Mouse (Mus musculus) heart, embryonic 14.5 days (tissue): ENCODE measurements around the gene Acot7. TPM values are rescaled to one million over a fixed set of nuclear protein-coding genes. Genes with fewer than 3 reads are reported as not detected.

Source experiments
- ATAC-seq: fragments of 200-750 bp; cut with Nextera tagmentation; 2 replicates; pipeline ENCODE4 v1.8.0; 2017; ENCODE audit warnings: low read depth, moderate TSS enrichment; ENCODE audit not compliant: insufficient number of reproducible peaks, insufficient read depth, low FRiP score
- H3K27ac ChIP-seq, 2 experiments: fragments of 200-500 bp in 1 of 2; fragments of 300-500 bp in 1 of 2; sonication (generic) in 1 of 2; replicated peaks in 1 of 2; 2 replicates each; pipeline ENCODE4 v1.5.1; 2012 to 2014; ENCODE audit warnings: low read depth in 2 of 2, low read length in 2 of 2, control low read depth in 1 of 2, mild to moderate bottlenecking in 1 of 2, mixed read lengths in 1 of 2; ENCODE audit not compliant: control insufficient read depth in 1 of 2, insufficient read depth in 1 of 2
- H3K27me3 ChIP-seq: fragments of 300-500 bp; sonication (generic); 2 replicates; pipeline ENCODE4 v1.6.1; 2014; ENCODE audit warnings: mild to moderate bottlenecking, low read length, control low read depth; ENCODE audit not compliant: control insufficient read depth, insufficient read depth
- H3K36me3 ChIP-seq: fragments of 300-500 bp; sonication (generic); 2 replicates; pipeline ENCODE4 v1.6.1; 2014; ENCODE audit warnings: mild to moderate bottlenecking, control low read depth, low read length, mixed read lengths; ENCODE audit not compliant: control insufficient read depth, insufficient read depth
- H3K4me1 ChIP-seq, 2 experiments: fragments of 200-500 bp in 1 of 2; fragments of 300-500 bp in 1 of 2; sonication (generic) in 1 of 2; 2 replicates each; pipeline ENCODE4 v1.6.1; 2012 to 2014; ENCODE audit warnings: low read length in 2 of 2, control low read depth in 1 of 2, mixed read lengths in 1 of 2; ENCODE audit not compliant: control insufficient read depth in 2 of 2, insufficient read depth in 2 of 2
- H3K4me2 ChIP-seq: fragments of 300-500 bp; sonication (generic); 2 replicates; pipeline ENCODE4 v1.6.1; 2014; ENCODE audit warnings: mild to moderate bottlenecking, low read length
- H3K4me3 ChIP-seq, 2 experiments: fragments of 200-500 bp in 1 of 2; fragments of 300-500 bp in 1 of 2; sonication (generic) in 1 of 2; 2 replicates each; pipeline ENCODE4 v1.5.1; 2012 to 2014; ENCODE audit warnings: low read length in 2 of 2, mild to moderate bottlenecking in 2 of 2, control low read depth in 1 of 2, low read depth in 1 of 2, moderate library complexity in 1 of 2; ENCODE audit not compliant: control insufficient read depth in 1 of 2, insufficient read depth in 1 of 2
- H3K9ac ChIP-seq: fragments of 300-500 bp; sonication (generic); 2 replicates; pipeline ENCODE4 v1.6.1; 2014; ENCODE audit warnings: mild to moderate bottlenecking, low read length
- H3K9me3 ChIP-seq: fragments of 300-500 bp; sonication (generic); 2 replicates; pipeline ENCODE4 v1.6.1; 2016; ENCODE audit warnings: low read length, control low read depth; ENCODE audit not compliant: control insufficient read depth
- WGBS: fragments of 180-500 bp; shearing (Covaris S2); extraction: QIAGEN DNeasy Blood & Tissue Kit; methylation state at CpG from one replicate; pipeline ENCODE4 v1.1.7; 2014; 5-methylcytosine and 5-hydroxymethylcytosine counted together
- polyA plus RNA-seq: library from polyadenylated mRNA; unstranded; fragments of >200 nt; fragmentation: Nextera tagmentation; extraction: Ambion mirVana; gene quantifications from 2 replicates; pipeline ENCODE4 v1.2.1, GENCODE M21; 2014

Acot7 gene
- 62.8 and 72.9 TPM in 2 replicates for polyA plus RNA-seq

- Histone ChIP-seq H3K4me1 (peaks cover 9 to 20% of the 10 kb centered on the region in 2 experiments), H3K4me2 (peak within 1 kb of the TSS; percentile 98), H3K27ac (peak within 1 kb of the TSS; percentile 87 to 90), H3K9me3 (no peaks in the 10 kb centered on the region), H3K27me3 (no peaks in the 10 kb centered on the region), H3K36me3 (0 out of 2 replicates have a peak, but pooled peaks cover 4% of the 10 kb centered on the region), H3K4me3 (peak within 1 kb of the TSS; percentile 72 to 78), H3K9ac (peak within 1 kb of the TSS; percentile 83)
- ATAC-seq = peak; percentile 96
- under 1% methylated on average over 90 of the region's 108 CpGs for WGBS
These were observed at the start of gene Acot7 for GRCm38 (mm10) chr4:152177537-152178343. Gene Acot7, plus strand, starts transcription at chr4:152178134.

- no peak overlapping the region for H3K9ac ChIP-seq
- no peak for ATAC-seq
- peaks cover 12 to 43% of the 10 kb centered on the region in 2 experiments; a peak in 3 of 4 replicates for H3K4me1 ChIP-seq
- no peaks in the 10 kb centered on the region for H3K9me3 ChIP-seq
- H3K27ac ChIP-seq = no peak overlapping the region
- 70% methylated on average over 5 of the region's 5 CpGs for WGBS
- no peak overlapping the region for H3K4me2 ChIP-seq
- H3K36me3 ChIP-seq = no peaks in the 10 kb centered on the region
- H3K4me3 ChIP-seq = no peak overlapping the region
- H3K27me3 ChIP-seq = peaks cover 100% of the 10 kb centered on the region
These were observed 49.1 kb upstream of the Acot7 start for GRCm38 (mm10) chr4:152128784-152129183.

- no peak for ATAC-seq
- 52% methylated on average over 13 of the region's 13 CpGs for WGBS
- no peak overlapping the region for H3K27ac ChIP-seq
These were observed 48.5 kb upstream of the Acot7 start for GRCm38 (mm10) chr4:152129395-152129930.

GRCm38 (mm10) chr4:152130771-152131653 is 46.9 kb upstream of the Acot7 start:
- Histone ChIP-seq H3K4me1 (peaks cover 3 to 27% of the 10 kb centered on the region in 2 experiments; a peak in 3 of 4 replicates), H3K27me3 (peaks cover 85% of the 10 kb centered on the region), H3K4me2 (peak overlapping the region; percentile 74), H3K27ac (no peak overlapping the region), H3K4me3 (peak overlapping the region; percentile 34 to 39), H3K9me3 (no peaks in the 10 kb centered on the region), H3K9ac (peak overlapping the region; percentile 58), H3K36me3 (no peaks in the 10 kb centered on the region)
- WGBS = 1% methylated on average over 70 of the region's 85 CpGs
- peak; percentile 57; the same call in 1 of the 2 replicates for ATAC-seq

More at GRCm38 (mm10) chr4:152129395-152129930, 48.5 kb upstream of the Acot7 start:
- Histone ChIP-seq H3K4me1 (peaks cover 12 to 43% of the 10 kb centered on the region in 2 experiments; a peak in 3 of 4 replicates), H3K4me2 (no peak overlapping the region), H3K4me3 (no peak overlapping the region), H3K27me3 (peaks cover 100% of the 10 kb centered on the region), H3K9ac (no peak overlapping the region), H3K9me3 (no peaks in the 10 kb centered on the region), H3K36me3 (no peaks in the 10 kb centered on the region)

- Histone ChIP-seq H3K4me1 (peaks cover 0 to 22% of the 10 kb centered on the region in 2 experiments; a peak in 3 of 4 replicates), H3K9ac (no peak overlapping the region), H3K36me3 (no peaks in the 10 kb centered on the region), H3K4me2 (peak overlapping the region; percentile 74), H3K4me3 (peak overlapping the region; percentile 2 to 39; a peak in 3 of 4 replicates), H3K9me3 (no peaks in the 10 kb centered on the region), H3K27ac (no peak overlapping the region), H3K27me3 (peaks cover 77% of the 10 kb centered on the region)
- 9% methylated on average over 50 of the region's 50 CpGs for WGBS
- no peak for ATAC-seq
These were observed 45.8 kb upstream of the Acot7 start for GRCm38 (mm10) chr4:152131809-152132771.

GRCm38 (mm10) chr4:152132772-152133169 is 45.2 kb upstream of the Acot7 start:
- no peak overlapping the region for H3K27ac ChIP-seq
- no peak overlapping the region for H3K4me2 ChIP-seq
- H3K4me3 ChIP-seq = no peak overlapping the region
- H3K9me3 ChIP-seq = no peaks in the 10 kb centered on the region
- peaks cover 70% of the 10 kb centered on the region for H3K27me3 ChIP-seq
- ATAC-seq = no peak
- H3K9ac ChIP-seq = no peak overlapping the region
- peaks cover 0 to 22% of the 10 kb centered on the region in 2 experiments; a peak in 3 of 4 replicates for H3K4me1 ChIP-seq
- no peaks in the 10 kb centered on the region for H3K36me3 ChIP-seq
- 34% methylated on average over 10 of the region's 10 CpGs for WGBS
